Mouse (Mus musculus) heart, embryonic 15.5 days (tissue): ENCODE results near the gene Oprl1. TPM values are rescaled to one million over a fixed set of nuclear protein-coding genes. Genes with fewer than 3 reads are reported as not detected.
A peak's percentile ranks its signal among the peaks of the same experiment; 100 is the strongest.

ENCODE experiments used
- ATAC-seq: fragments of 200-750 bp; cut with Nextera tagmentation; replicated peaks from 2 replicates; pipeline ENCODE4 v1.8.0; 2017; ENCODE audit warnings: low read depth, moderate TSS enrichment; ENCODE audit not compliant: insufficient number of reproducible peaks, insufficient read depth, low FRiP score
- H3K27ac ChIP-seq: fragments of 300-500 bp; sonication (generic); 2 replicates; pipeline ENCODE4 v1.5.1; 2015; ENCODE audit warnings: mild to moderate bottlenecking, inconsistent platforms
- H3K27me3 ChIP-seq: fragments of 300-500 bp; sonication (generic); 2 replicates; pipeline ENCODE4 v1.6.1; 2015; ENCODE audit warnings: inconsistent platforms
- H3K36me3 ChIP-seq: fragments of 300-500 bp; sonication (generic); 2 replicates; pipeline ENCODE4 v1.6.1; 2015; ENCODE audit warnings: mild to moderate bottlenecking, inconsistent platforms
- H3K4me1 ChIP-seq: fragments of 300-500 bp; sonication (generic); replicated peaks from 2 replicates; pipeline ENCODE4 v1.6.1; 2015; ENCODE audit warnings: inconsistent platforms
- H3K4me2 ChIP-seq: fragments of 300-500 bp; sonication (generic); 2 replicates; pipeline ENCODE4 v1.6.1; 2015; ENCODE audit warnings: inconsistent platforms, mild to moderate bottlenecking, moderate library complexity
- H3K4me3 ChIP-seq: fragments of 300-500 bp; sonication (generic); 2 replicates; pipeline ENCODE4 v1.5.1; 2015; ENCODE audit warnings: mild to moderate bottlenecking, inconsistent platforms
- H3K9ac ChIP-seq: fragments of 300-500 bp; sonication (generic); 2 replicates; pipeline ENCODE4 v1.6.1; 2015; ENCODE audit warnings: mild to moderate bottlenecking, inconsistent platforms
- H3K9me3 ChIP-seq: fragments of 300-500 bp; sonication (generic); replicated peaks from 2 replicates; pipeline ENCODE4 v1.6.1; 2016; ENCODE audit warnings: inconsistent platforms
- WGBS: fragments of 180-500 bp; shearing (Covaris S2); methylation state at CpG from one replicate; pipeline ENCODE4 v1.1.7; 2015; ENCODE audit warnings: mixed read lengths; 5-methylcytosine and 5-hydroxymethylcytosine counted together
- polyA plus RNA-seq: library from polyadenylated mRNA; unstranded; fragments of >200 nt; fragmentation: Nextera tagmentation; extraction: Ambion mirVana; gene quantifications from 2 replicates; pipeline ENCODE4 v1.2.1, GENCODE M21; 2015

Gene Oprl1
- polyA plus RNA-seq, 1 experiment from 2014 or later: 1.8 TPM

DNA sequence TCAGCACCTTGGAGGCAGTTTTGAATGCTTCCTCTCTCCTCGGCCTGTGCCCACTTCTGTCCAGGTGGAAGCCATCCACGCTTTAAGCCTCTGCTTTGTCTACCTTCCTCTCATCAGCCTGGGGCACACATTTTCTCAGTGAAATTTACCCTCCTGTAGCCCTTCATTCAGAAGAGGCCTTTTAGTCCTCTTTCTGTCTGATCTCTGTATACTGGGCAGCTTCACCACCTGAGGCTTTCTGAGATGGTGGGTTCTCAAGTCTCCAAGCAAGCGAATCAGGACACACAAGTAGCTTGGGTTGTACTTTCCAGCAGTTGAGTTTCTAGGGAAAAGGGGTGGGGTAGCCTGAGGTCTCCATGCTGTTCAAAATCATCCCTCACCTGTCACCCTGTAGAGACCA lies 22.5 kb upstream of the Oprl1 start:
- Histone ChIP-seq H3K4me2 (peak overlapping the region; percentile 93), H3K4me3 (peak overlapping the region; percentile 66; the same call in 1 of the 2 replicates), H3K4me1 (peaks cover 15% of the 10 kb centered on the region), H3K27ac (no peak overlapping the region), H3K9ac (no peak overlapping the region), H3K36me3 (peaks cover 18% of the 10 kb centered on the region), H3K9me3 (no peaks in the 10 kb centered on the region), H3K27me3 (0 out of 2 replicates have a peak, but pooled peaks cover 3% of the 10 kb centered on the region)
- WGBS: 90% methylated on average over 3 of the region's 3 CpGs
- ATAC-seq: no peak

DNA sequence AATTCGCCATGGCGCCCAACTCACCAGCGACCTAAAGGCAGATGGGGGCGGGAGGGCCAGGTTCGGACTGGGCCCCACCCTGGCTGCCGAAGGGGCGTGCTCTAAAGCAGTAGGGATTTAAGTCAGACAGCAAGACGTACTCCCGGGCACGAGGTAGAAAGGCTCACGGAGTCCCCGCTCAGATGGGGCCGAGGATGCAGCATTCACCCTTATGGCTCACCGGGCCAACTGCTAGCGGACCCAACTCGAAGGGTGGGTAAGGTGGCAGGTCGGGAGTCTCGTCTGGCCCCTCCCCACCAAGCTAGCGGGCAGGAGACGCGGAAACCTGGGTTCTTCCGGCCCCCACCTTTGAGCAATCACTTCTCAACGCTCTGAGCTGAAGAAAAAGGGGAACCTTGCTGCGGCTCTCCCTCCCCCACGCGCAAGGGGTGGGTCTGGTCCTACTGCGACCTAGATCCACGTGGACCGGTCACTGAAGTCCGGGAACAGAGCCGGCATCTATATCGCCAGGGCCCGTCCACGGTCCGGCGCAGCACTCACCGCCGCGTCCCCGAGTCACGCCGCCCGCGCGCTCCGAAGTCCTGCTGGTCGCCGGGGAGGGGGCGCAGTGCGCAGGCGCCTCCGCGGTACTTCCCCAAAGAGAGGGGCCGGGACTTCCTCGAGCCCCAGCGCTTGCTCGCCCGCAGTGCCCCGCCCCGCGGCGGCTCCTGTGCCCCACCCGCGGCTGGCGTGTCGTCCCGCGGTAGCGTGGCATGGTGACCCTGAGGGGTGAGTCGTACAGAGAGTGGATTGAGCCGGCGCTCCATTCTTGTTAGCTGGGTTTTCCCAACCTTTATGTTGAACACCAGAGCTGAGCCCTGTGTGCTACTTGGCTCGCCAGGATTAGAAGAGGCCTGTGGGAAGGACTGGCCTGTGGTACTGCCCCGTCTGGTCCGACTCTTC lies 21.2 kb upstream of the Oprl1 start, which contains the start of gene Rgs19:
TSS of gene Rgs19 (minus strand) at position 639 of the 942 bp plus-strand sequence.
- Histone ChIP-seq H3K4me3 (peak within 1 kb of the TSS; percentile 66), H3K9ac (peak within 1 kb of the TSS; percentile 75), H3K9me3 (no peaks in the 10 kb centered on the region), H3K36me3 (peaks cover 10% of the 10 kb centered on the region), H3K4me2 (peak within 1 kb of the TSS; percentile 93), H3K27me3 (0 out of 2 replicates have a peak, but pooled peaks cover 4% of the 10 kb centered on the region), H3K27ac (peak within 1 kb of the TSS; percentile 33), H3K4me1 (peaks cover 15% of the 10 kb centered on the region)
- under 1% methylated on average over 75 of the region's 75 CpGs for WGBS
- peak; percentile 85 for ATAC-seq

DNA sequence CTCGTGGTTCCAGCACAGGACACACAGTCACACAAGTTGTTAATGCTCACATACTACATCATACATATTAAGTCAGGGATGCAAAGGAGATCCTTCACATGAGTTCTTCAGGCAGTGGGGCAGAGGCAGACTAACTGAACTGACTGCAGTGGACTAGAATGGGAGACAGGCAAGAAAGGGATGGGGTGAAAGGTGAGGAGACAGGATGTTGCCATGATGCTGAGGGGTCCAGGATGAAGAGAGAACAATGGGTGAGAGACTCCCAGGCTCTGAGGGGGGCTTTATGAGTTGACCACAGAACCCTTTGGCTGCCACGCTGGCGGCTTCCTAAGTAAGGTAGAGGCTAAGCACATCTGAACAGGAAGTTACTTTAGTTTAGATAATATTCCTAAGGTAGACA lies 20.2 kb upstream of the Oprl1 start:
- ATAC-seq: no peak
- WGBS: 84% methylated on average over 3 of the region's 3 CpGs
- H3K27me3 ChIP-seq: 0 out of 2 replicates have a peak, but pooled peaks cover 4% of the 10 kb centered on the region
- H3K9ac ChIP-seq: no peak overlapping the region
- H3K9me3 ChIP-seq: no peaks in the 10 kb centered on the region
- H3K27ac ChIP-seq: no peak overlapping the region
- peaks cover under 1% of the 10 kb centered on the region; the same call in 1 of the 2 replicates for H3K36me3 ChIP-seq
- H3K4me2 ChIP-seq: peak overlapping the region; percentile 93; the same call in 1 of the 2 replicates
- peaks cover 15% of the 10 kb centered on the region for H3K4me1 ChIP-seq
- no peak overlapping the region for H3K4me3 ChIP-seq

- Histone ChIP-seq H3K4me3 (no peak overlapping the region), H3K4me2 (no peak overlapping the region), H3K27ac (no peak overlapping the region), H3K4me1 (peaks cover 13% of the 10 kb centered on the region), H3K27me3 (0 out of 2 replicates have a peak, but pooled peaks cover 4% of the 10 kb centered on the region), H3K9ac (no peak overlapping the region), H3K36me3 (no peaks in the 10 kb centered on the region), H3K9me3 (no peaks in the 10 kb centered on the region)
- no peak for ATAC-seq
- WGBS: 60% methylated on average over 1 of the region's 1 CpGs
These were observed 19.0 kb upstream of the Oprl1 start for GRCm38 (mm10) chr2:181695776-181696175.

- Histone ChIP-seq H3K36me3 (no peaks in the 10 kb centered on the region), H3K4me3 (no peak overlapping the region), H3K9me3 (no peaks in the 10 kb centered on the region), H3K27me3 (0 out of 2 replicates have a peak, but pooled peaks cover 4% of the 10 kb centered on the region), H3K4me1 (peaks cover 13% of the 10 kb centered on the region), H3K27ac (no peak overlapping the region), H3K4me2 (no peak overlapping the region), H3K9ac (no peak overlapping the region)
- WGBS: 62% methylated on average over 33 of the region's 33 CpGs
- no peak for ATAC-seq
These were observed 17.9 kb upstream of the Oprl1 start for GRCm38 (mm10) chr2:181696801-181697420.

GRCm38 (mm10) chr2:181698241-181698640 lies 16.6 kb upstream of the Oprl1 start, which contains the start of gene Lkaaear1:
Lkaaear1 (minus strand) TSS chr2:181698442.
- Histone ChIP-seq H3K36me3 (no peaks in the 10 kb centered on the region), H3K9ac (no peak within 1 kb of the TSS), H3K4me3 (no peak within 1 kb of the TSS), H3K4me1 (peaks cover 4% of the 10 kb centered on the region), H3K9me3 (no peaks in the 10 kb centered on the region), H3K27ac (no peak within 1 kb of the TSS), H3K4me2 (no peak within 1 kb of the TSS), H3K27me3 (0 out of 2 replicates have a peak, but pooled peaks cover 4% of the 10 kb centered on the region)
- no peak for ATAC-seq
- 53% methylated on average over 5 of the region's 5 CpGs for WGBS

DNA sequence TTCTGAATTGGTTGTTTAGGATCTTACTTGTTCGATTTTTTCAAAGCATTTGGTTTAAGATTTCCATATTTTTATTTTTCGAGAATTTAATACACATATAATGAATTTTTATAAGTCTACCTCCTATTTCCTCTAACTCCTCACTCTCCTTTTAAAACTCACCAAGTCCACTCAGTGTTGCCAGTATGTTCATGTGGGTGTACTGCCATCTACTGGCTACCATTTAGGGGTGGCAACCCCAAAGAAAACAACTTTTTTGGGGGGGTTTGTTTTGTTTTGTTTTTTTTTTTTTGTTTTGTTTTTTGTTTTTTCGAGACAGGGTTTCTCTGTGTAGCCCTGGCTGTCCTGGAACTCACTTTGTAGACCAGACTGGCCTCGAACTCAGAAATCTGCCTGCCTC lies 8.1 kb upstream of the Oprl1 start:
- H3K27me3 ChIP-seq: no peaks in the 10 kb centered on the region
- H3K4me3 ChIP-seq: no peak overlapping the region
- no peak overlapping the region for H3K27ac ChIP-seq
- ATAC-seq: no peak
- H3K9me3 ChIP-seq: no peaks in the 10 kb centered on the region
- no peaks in the 10 kb centered on the region for H3K36me3 ChIP-seq
- WGBS: 29% methylated on average over 4 of the region's 4 CpGs
- no peaks in the 10 kb centered on the region for H3K4me1 ChIP-seq
- H3K9ac ChIP-seq: no peak overlapping the region
- H3K4me2 ChIP-seq: no peak overlapping the region

GRCm38 (mm10) chr2:181713749-181714148 lies 1.1 kb upstream of the Oprl1 start:
- H3K9ac ChIP-seq: no peak overlapping the region
- no peak overlapping the region for H3K4me3 ChIP-seq
- H3K36me3 ChIP-seq: no peaks in the 10 kb centered on the region
- H3K27ac ChIP-seq: no peak overlapping the region
- H3K4me2 ChIP-seq: no peak overlapping the region
- no peaks in the 10 kb centered on the region for H3K9me3 ChIP-seq
- peaks cover 13% of the 10 kb centered on the region for H3K4me1 ChIP-seq
- no peak for ATAC-seq
- no peaks in the 10 kb centered on the region for H3K27me3 ChIP-seq
- 79% methylated on average over 1 of the region's 1 CpGs for WGBS

GRCm38 (mm10) chr2:181715382-181715781 lies 566 bp downstream of the Oprl1 start:
- peak overlapping the region; percentile 36; the same call in 1 of the 2 replicates for H3K27ac ChIP-seq
- ATAC-seq: no peak

DNA sequence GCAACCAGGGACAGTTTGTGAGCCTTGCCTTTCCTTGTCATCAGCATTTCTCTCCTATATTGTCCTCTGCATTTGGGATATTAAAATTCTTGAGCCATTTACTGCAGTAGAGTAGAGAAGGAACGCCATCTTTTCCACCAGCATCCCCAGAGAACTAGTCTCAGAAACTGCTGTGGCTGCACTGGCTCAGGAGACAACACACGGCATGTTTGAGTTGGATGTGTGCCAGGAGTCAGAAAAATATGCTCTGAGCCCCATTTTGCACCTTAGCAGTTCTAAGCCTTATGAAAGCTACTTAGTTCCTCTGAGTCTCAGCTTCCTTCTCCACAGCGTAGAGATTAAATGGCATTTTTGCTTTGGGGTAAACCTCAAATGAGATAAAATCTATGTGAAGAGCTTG lies 2.2 kb downstream of the Oprl1 start:
- ATAC-seq: no peak
- no peak overlapping the region for H3K4me3 ChIP-seq
- H3K4me2 ChIP-seq: no peak overlapping the region
- no peaks in the 10 kb centered on the region for H3K9me3 ChIP-seq
- peaks cover 13% of the 10 kb centered on the region for H3K4me1 ChIP-seq
- no peak overlapping the region for H3K9ac ChIP-seq
- no peaks in the 10 kb centered on the region for H3K27me3 ChIP-seq
- whole genome bisulfite sequencing: 38% methylated on average over 3 of the region's 3 CpGs
- no peaks in the 10 kb centered on the region for H3K36me3 ChIP-seq
- no peak overlapping the region for H3K27ac ChIP-seq

More at GRCm38 (mm10) chr2:181715382-181715781, 566 bp downstream of the Oprl1 start:
- H3K4me3 ChIP-seq: peak overlapping the region; percentile 38
- peaks cover 13% of the 10 kb centered on the region for H3K4me1 ChIP-seq
- H3K4me2 ChIP-seq: peak overlapping the region; percentile 57
- no peaks in the 10 kb centered on the region for H3K27me3 ChIP-seq
- WGBS: 62% methylated on average over 3 of the region's 3 CpGs
- H3K9me3 ChIP-seq: no peaks in the 10 kb centered on the region
- no peaks in the 10 kb centered on the region for H3K36me3 ChIP-seq
- H3K9ac ChIP-seq: peak overlapping the region; percentile 28; the same call in 1 of the 2 replicates

GRCm38 (mm10) chr2:181720061-181720460 lies 5.2 kb downstream of the Oprl1 start:
- Histone ChIP-seq H3K9me3 (no peaks in the 10 kb centered on the region), H3K9ac (no peak overlapping the region), H3K4me2 (no peak overlapping the region), H3K27me3 (no peaks in the 10 kb centered on the region), H3K4me3 (no peak overlapping the region), H3K36me3 (no peaks in the 10 kb centered on the region), H3K27ac (no peak overlapping the region), H3K4me1 (peaks cover 4% of the 10 kb centered on the region)
- no peak for ATAC-seq
- 35% methylated on average over 3 of the region's 3 CpGs for WGBS
